Mouse (Mus musculus): ENCODE results near the gene Itfg1.
"Not testable (repeated sequence)": the region's sequence is repeated elsewhere in the genome, so short reads cannot be mapped to it uniquely, and the experiment has no call there.

The Itfg1 gene

DNA sequence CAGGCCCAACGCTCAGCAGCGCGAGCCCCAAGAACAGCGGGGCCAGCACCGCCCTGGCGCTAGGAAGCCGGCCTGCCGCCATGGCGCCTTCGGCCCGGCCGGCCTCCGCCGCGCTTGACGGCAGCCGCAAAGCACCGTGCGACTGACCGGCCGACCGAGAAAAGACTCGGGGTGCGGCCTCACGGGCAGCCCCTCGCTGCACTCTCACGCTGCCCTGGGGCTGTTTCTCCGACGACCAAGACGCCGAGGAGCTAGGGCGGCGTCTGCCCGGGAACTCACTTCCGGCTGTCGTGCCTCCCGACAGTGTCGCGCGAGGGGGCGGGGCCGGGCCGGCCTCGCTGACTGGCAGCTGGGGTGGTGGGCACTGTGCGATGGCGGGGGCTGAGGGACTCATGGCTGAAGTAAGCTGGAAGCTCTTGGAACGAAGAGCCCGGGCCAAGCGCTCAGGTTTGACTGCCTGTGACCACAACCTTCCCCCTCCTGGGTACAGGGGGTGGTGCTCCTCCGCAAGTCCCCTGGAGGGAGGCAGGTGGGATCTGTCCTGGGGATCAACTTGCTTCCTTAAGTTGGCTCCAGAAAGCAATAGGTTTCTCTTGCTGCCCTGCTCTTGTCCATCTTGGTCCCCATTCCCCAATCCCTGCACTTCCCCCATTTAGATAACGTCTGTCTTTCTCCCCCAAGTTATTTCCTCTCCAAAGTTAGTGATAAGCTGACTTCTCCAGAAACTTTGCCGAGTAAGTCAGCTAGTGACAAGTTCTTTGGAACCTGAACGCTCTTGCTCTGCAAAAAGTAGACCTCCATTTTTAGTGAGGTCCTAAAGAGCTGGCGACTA, at the start of gene Itfg1, which contains the start of gene Phkb:
Gene Itfg1 (minus strand): TSS at position 265 of the 832 bp plus-strand sequence.
Gene Phkb (plus strand): TSS at position 303 of the 832 bp plus-strand sequence.
- DNase-seq = peak; percentile 84

GRCm38 (mm10) chr8:85884811-85885210, 44.1 kb upstream of the Itfg1 start:
- DNase-seq = no peak

- DNase-seq = no peak
Observed at GRCm38 (mm10) chr8:85879624-85880023, 38.9 kb upstream of the Itfg1 start.

- no peak for DNase-seq
Observed at GRCm38 (mm10) chr8:85877976-85878375, 37.3 kb upstream of the Itfg1 start.

GRCm38 (mm10) chr8:85871660-85872059, 30.9 kb upstream of the Itfg1 start:
- DNase-seq = no peak

DNA sequence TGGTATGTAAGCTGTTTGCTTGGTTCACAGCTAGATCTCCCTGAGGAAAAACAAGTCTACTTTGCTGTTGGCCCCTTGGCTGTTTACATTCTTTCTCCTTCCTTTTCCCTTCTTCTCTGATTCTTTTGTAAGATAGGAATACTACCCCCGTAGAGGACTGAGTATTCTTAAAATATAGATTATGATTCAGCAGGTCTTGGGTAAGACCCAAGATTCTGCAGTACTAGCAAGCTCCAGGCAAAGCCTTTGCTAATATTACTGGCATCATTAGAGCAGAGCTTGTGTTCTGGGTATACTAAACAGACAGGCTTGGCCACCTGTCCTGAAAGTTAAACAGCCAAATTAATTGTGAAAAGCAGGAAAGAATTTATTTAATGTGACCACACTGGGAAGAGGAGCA, 21.7 kb upstream of the Itfg1 start:
- DNase-seq = no peak

- no peak for DNase-seq
Observed at GRCm38 (mm10) chr8:85860612-85861011, 19.9 kb upstream of the Itfg1 start.

GRCm38 (mm10) chr8:85857227-85857896, 16.6 kb upstream of the Itfg1 start:
- DNase-seq = not testable (repeated sequence)

DNA sequence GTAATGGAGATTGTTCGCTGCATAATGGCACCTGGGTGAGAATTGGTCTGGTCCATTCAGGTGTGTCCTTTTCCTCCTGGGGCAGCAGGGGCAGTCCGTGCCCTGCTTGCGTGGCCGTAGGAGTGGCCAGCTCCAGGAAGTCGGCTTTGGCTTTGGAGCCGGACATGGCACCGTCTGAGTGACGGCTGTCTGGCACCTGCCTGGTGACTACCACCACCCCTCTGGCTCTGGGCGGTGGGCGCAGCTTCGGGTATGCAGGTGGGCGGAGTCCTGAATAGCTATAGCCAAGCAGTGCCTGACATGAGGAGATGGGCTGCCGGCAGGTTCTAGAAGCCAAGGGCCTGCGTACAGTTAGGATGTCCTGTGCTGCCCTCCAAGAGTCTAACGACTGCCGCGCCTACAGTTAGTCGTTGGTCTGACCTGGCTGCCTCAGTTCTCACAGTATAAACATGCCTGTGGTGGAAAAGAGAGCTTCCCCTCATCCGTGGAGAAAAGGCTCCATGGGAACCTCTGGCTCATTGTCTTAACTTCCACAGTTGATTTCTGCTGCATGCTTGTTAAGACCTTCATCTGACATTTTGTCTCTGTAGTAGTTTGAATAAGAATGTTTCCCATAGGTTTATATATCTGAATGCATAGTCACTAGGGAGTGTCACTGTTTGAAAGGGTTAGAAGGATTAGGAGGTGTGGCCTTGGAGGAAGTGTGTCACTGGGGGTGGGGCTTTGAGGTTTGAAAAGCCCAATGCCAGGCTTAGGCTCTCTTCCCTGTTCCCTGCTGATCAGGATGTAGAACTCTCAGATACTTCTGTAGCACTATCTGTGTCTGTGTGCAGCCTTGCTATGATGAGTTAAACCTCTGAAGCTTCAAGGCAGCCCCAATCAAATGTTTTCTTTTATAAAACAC, 13.8 kb upstream of the Itfg1 start:
- no peak for DNase-seq

GRCm38 (mm10) chr8:85845887-85846286, 5.2 kb upstream of the Itfg1 start:
- DNase-seq = no peak

- peak; percentile 21 for DNase-seq
Observed at GRCm38 (mm10) chr8:85841489-85841795, 721 bp upstream of the Itfg1 start.

DNA sequence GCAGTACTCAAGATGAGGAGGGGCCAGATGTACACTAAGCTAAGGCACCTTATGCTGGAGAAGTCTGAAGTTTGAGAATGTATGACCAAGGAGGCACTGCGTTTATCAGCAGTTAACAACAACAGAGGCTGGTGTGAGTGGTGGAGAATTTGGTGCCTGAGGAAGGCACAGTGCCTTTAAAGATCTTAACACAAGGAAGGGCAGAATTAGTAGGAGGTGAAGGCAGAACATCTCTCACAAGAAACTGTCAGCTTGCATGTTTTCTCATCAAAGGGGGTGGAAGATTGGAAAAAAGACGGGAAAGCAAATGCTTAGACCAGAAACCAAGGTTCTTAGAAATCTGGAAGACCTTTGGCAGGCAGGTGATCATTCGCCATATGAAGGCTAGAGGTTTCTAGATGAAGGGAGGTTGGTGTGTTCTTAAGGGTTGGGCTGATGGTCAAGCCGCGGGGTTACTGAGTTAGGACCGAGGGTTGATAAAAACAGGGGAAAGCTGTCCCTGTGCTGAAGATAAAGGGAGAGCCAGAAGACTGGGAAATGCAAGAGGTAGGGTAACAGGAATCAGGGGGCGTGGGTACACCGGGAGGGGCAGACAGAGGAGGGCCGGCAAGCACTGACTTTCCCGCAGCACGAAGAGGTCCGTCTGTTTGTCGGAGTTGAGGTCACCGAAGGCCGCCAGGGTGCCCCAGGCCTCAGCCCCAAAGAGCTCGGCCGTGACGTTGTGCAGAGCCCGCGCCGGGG, 635 bp downstream of the Itfg1 start:
- DNase-seq = no peak

GRCm38 (mm10) chr8:85813621-85814020, 27.1 kb downstream of the Itfg1 start:
- DNase-seq = no peak

DNA sequence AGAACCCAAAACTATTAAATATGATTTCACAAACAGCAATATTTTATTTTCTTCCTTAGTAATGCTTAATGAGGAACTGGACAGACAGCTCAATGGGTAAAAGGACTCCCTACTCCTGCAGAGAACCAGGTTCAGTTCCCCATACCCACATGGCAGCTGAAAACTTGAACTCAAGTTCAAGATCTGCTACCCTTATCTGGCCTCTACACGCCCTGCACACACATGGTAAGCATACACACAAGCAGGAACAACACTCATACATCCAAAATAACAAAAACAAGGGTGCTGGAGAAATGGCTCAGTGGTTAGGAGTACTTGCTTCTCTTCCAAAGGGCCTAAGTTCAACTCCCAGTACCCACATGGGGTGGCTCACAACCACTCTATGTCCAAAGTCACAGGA, 39.3 kb downstream of the Itfg1 start:
- DNase-seq = no peak

DNA sequence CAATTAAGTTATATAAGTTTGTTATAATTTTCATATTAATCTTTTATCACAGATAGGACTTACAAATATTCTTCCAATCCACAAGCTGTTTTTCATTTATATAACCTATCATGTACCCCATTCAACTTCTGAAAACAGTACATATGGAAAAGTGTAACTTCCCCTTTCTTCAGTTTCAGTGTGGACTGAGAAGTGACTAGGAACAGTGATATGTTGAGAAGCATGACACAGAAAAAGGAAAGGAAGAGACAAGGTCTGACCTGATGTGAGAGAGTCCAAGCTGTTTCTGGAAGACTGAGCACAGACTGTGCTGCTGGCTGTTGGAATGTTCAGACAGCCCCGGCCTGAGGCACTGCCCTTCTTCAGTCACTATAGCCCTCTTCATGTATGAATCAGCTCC, 40.6 kb downstream of the Itfg1 start:
- no peak for DNase-seq

DNA sequence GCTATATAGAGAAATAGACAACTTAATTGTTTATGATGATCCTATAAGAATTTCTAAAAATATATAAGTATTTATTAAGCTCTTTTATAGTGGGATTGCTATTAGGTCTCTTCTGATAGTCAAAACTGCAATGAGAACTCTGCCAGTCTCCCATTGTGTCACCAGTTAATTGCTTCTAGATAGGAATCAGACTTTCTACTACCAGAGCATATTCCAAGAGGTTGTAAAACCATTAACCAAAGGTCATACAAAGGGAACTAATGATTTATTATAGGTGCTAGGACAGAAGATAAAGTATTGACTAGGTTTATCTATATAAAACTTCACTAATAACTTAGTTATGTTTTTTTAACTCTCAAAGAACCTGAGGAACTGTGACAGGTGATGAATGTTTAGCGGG, 44.3 kb downstream of the Itfg1 start:
- not testable (repeated sequence) for DNase-seq

DNA sequence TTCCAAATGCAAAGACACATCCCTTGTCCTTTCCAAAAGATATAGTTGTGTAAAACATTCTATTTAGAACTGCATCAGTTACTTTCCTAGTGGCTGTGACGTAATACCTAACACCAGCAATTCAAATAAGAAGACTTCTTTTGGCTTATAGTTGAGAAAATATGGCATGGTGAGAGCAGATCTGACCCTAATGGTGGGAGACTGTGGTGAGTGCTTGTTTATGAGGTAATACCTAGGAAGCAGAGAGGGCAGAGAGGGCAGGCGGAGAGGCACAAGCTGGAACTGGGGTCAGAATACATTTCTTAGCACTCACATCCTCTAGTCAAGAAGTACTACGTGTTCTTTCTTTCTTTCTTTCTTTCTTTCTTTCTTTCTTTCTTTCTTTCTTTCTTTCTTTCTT, 52.4 kb downstream of the Itfg1 start:
- no peak for DNase-seq

DNA sequence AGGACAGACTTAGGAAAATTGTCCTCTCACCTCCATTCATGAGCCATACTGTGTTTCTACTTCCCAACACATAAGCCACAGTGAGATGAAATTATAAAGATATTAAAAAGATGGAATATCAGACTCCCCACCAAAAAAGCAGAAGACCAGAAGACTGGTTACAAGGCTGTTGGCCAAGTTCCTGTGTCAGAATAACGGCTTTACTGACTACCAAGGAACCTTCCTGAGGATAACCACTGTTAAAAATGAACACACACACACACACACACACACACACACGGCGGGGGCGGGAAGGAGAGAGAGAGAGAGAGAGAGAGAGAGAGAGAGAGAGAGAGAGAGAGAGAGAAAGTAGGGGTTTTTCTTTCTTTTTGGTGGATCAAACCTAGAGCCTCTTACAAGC, 52.8 kb downstream of the Itfg1 start:
- DNase-seq = no peak

DNA sequence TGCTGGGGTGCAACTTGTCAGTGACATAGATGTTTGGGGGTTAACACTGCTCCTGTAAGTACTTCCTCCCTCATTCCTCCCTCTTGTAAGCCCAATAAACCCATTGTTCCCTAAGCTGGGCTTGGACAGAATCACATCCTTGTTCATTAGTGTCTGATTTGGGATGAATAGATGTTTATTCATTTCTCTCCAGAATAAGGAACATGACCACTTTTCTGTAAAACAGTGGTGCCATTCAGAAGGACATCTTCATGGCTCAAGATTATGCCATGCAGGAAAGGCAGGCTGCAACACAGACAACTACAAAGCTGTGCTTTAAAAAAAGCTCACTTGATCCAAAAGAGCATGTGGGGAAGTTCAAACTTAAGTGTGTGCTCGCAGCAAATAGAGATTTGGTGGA, 55.2 kb downstream of the Itfg1 start:
- no peak for DNase-seq

- DNase-seq = no peak
Observed at GRCm38 (mm10) chr8:85783871-85784270, 56.9 kb downstream of the Itfg1 start.

DNA sequence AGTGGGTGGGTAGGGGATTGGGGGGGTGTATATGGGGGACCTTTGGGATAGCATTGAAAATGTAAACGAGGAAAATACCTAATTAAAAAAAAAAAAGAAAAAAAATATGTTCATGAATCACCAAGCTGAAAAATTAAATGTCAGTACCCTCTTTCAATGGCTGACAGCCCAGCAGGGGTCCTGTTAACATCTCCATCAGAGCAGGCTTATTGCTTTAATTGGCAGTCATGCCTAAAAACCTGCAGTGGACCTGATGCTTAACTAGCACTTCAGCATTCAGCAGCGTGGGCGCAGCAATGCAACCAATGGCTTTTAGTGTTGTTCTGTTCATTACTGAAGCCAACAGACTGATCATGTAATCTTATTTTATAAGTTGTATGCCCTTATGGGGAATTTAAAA, 60.6 kb downstream of the Itfg1 start:
- peak; percentile 23 for DNase-seq

DNA sequence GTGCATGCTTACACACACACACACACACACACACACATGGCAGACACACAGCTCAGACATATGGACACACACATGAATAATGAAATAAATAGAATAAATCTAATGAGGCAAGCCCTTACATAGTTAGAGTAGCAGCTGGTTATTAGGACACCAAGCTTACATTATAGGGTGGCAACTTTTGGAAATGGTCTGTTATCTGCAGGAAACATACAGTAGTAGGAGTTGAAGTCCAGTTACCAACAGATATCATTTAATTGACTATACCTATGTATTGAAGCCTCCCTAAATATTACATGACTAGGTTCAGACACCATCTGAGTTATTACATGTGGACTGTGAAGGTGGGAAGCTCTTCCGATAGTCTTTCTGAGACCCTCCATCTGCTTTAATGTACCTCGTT, 95.7 kb downstream of the Itfg1 start:
- DNase-seq = no peak

DNA sequence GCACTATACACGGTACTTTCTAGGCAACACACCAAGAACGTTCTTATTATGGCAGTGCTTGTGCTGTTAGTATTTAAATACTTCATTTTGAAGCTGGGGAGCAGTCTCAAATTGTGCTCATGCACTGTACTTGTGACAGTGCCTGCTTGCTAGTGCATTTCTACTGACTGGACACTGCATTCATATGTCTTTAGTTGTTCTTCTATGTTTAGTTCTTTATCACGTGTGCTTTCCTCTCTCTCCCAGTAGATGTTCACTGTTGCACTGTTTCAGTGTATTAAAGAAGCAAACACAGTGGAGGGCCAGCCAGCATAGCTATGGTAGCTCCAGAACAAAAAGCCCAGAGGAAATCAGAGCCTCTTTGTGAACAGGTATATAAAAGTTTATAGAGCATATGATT, 110.2 kb downstream of the Itfg1 start:
- no peak for DNase-seq
